Mouse (Mus musculus) brain, embryonic 14.5 days (tissue): ENCODE measurements around the gene Impdh2. TPM values are rescaled to one million over a fixed set of nuclear protein-coding genes. Genes with fewer than 3 reads are reported as not detected.

Experiments
- DNase-seq: peaks from one replicate; pipeline ENCODE4 v3.0.0-alpha.2; 2011; ENCODE audit warnings: low read depth
- CTCF ChIP-seq: fragments of 200-500 bp; IDR thresholded peaks from 2 replicates; pipeline ENCODE4 v1.5.1; 2012; ENCODE audit warnings: inconsistent platforms, mild to moderate bottlenecking, moderate library complexity, borderline replicate concordance; ENCODE audit not compliant: insufficient read depth, insufficient read length; ENCODE audit errors: extremely low read depth
- POLR2A ChIP-seq: fragments of 200-500 bp; IDR thresholded peaks from 2 replicates; pipeline ENCODE4 v1.6.1; 2012; ENCODE audit warnings: mild to moderate bottlenecking, inconsistent platforms, borderline replicate concordance; ENCODE audit not compliant: poor library complexity, insufficient read depth, insufficient read length, severe bottlenecking; ENCODE audit errors: extremely low read depth
- polyA plus RNA-seq: library from polyadenylated mRNA; depleted of rRNA; stranded (reverse); fragments of >200 nt; gene quantifications from 2 replicates; pipeline ENCODE4 v1.2.3, GENCODE M21; 2012; rRNA removed

The Impdh2 gene
- polyA plus RNA-seq, result 127 and 171 TPM in 2 replicates

GRCm38 (mm10) chr9:108560227-108560841, at the start of gene Impdh2:
Gene Impdh2 (plus strand): TSS chr9:108560286.
- peak; percentile 99 for DNase-seq
- TF ChIP-seq POLR2A (peak; percentile 59; the same call in 1 of the 2 replicates), CTCF (no peak)

GRCm38 (mm10) chr9:108516380-108517251, 43.5 kb upstream of the Impdh2 start, which contains the start of gene Qrich1:
Gene Qrich1 (plus strand): TSS chr9:108516806.
- peak; percentile 99 for DNase-seq
- TF ChIP-seq POLR2A (peak; percentile 67; the same call in 1 of the 2 replicates), CTCF (no peak)

- TF ChIP-seq POLR2A (no peak), CTCF (no peak)
- DNase-seq, result peak; percentile 95
These were observed 42.7 kb upstream of the Impdh2 start for GRCm38 (mm10) chr9:108517253-108517930.

- peak; percentile 79 for DNase-seq
- TF ChIP-seq POLR2A (no peak), CTCF (no peak)
These were observed 42.2 kb upstream of the Impdh2 start for GRCm38 (mm10) chr9:108517931-108518332.

- no peak for TF ChIP-seq CTCF
- TF ChIP-seq POLR2A, result no peak
These were observed 38.5 kb upstream of the Impdh2 start for GRCm38 (mm10) chr9:108521604-108522003.

GRCm38 (mm10) chr9:108523341-108523740, 36.7 kb upstream of the Impdh2 start:
- DNase-seq, result no peak
- no peak for TF ChIP-seq POLR2A
- TF ChIP-seq CTCF, result no peak

More at GRCm38 (mm10) chr9:108521604-108522003, 38.5 kb upstream of the Impdh2 start:
- DNase-seq, result peak; percentile 9

- no peak for TF ChIP-seq POLR2A
- TF ChIP-seq CTCF, result no peak
These were observed 34.7 kb upstream of the Impdh2 start for GRCm38 (mm10) chr9:108525400-108525799.

GRCm38 (mm10) chr9:108530954-108531353, 29.1 kb upstream of the Impdh2 start:
- TF ChIP-seq CTCF, result no peak
- TF ChIP-seq POLR2A, result no peak
- no peak for DNase-seq

More at GRCm38 (mm10) chr9:108525400-108525799, 34.7 kb upstream of the Impdh2 start:
- no peak for DNase-seq

- DNase-seq, result no peak
- TF ChIP-seq CTCF, result no peak
- no peak for TF ChIP-seq POLR2A
These were observed 28.6 kb upstream of the Impdh2 start for GRCm38 (mm10) chr9:108531496-108531895.

- TF ChIP-seq CTCF (no peak), POLR2A (no peak)
- no peak for DNase-seq
These were observed 19.2 kb upstream of the Impdh2 start for GRCm38 (mm10) chr9:108540846-108541245.

- TF ChIP-seq POLR2A (no peak), CTCF (no peak)
- DNase-seq, result no peak
These were observed 14.1 kb upstream of the Impdh2 start for GRCm38 (mm10) chr9:108545986-108546385.

GRCm38 (mm10) chr9:108546875-108547274, 13.2 kb upstream of the Impdh2 start:
- no peak for DNase-seq
- TF ChIP-seq POLR2A (no peak), CTCF (no peak)

- TF ChIP-seq CTCF (no peak), POLR2A (no peak)
- no peak for DNase-seq
These were observed 917 bp upstream of the Impdh2 start for GRCm38 (mm10) chr9:108559169-108559568.
